Comparison of ENCODE assay signal across 8 mouse cellular contexts in the genomic region with DNA sequence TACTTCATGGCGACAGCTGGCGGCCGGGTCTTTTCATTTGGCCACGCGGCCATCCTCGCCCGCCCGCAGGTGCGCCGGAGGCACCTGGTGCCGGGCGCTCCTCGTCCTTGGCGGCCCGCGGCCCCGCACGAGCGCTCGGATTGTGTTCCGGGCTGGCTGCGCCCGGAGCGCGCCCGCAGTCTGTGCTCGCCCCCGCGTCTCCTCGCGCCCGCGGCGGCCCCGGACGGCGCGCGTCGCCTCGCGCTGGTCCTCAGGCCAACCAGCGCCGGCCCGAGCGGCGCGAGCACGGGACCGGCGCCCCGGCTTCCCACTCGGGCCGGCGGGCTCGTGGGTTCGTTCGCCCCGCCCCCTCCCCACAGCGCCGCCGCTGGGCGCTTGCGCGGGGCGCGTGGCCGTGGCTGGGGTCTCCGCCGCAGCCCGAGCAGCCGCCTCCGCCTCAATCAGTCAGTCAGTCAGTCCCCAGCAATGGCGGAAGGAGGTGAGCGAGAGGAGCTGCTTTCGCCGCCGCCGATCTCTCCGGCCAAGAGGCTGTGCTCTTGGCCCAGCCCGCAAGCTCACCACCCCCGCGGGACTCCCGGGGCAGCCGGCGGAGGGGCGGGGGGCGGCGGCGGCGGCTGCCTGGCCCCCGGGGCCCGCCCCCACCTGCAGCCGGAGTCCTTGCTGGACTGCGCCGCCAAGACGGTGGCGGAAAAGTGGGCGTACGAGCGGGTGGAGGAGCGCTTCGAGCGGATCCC. TPM values are rescaled to one million over a fixed set of nuclear protein-coding genes. Genes with fewer than 3 reads are reported as not detected.
DNase-seq lines count a peak whose midpoint lies in the region; ATAC-seq and TF ChIP-seq lines count a peak whose summit lies in the region.

A gene (plus strand): TSS at position 382 of the 734 bp plus-strand sequence.

- H3K4me1 ChIP-seq in bone marrow, adult 2 months (ENCODE audit: control insufficient read depth, insufficient read depth, low read length) = no peaks in the 10 kb centered on the region
- H3K4me1 ChIP-seq in embryonic facial prominence, embryonic 14.5 days (ENCODE audit: control insufficient read depth, insufficient read depth, low read length) = peaks cover 7% of the 10 kb centered on the region; the same call in 1 of the 2 replicates
- H3K4me1 ChIP-seq in heart, embryonic 10.5 days = peaks cover 6% of the 10 kb centered on the region; the same call in 1 of the 2 replicates
- no peaks in the 10 kb centered on the region for H3K4me1 ChIP-seq in kidney, embryonic 14.5 days (ENCODE audit: control insufficient read depth, insufficient read depth, low read length)
- no peaks in the 10 kb centered on the region for H3K4me1 ChIP-seq in limb, embryonic 14.5 days (ENCODE audit: control insufficient read depth, insufficient read depth, low read length)
- H3K4me1 ChIP-seq in midbrain, embryonic 15.5 days = peaks cover 8% of the 10 kb centered on the region

- H3K27me3 ChIP-seq in embryonic facial prominence, embryonic 14.5 days (replicated peaks; ENCODE audit: control insufficient read depth, insufficient read depth, low read length) = peaks cover 29% of the 10 kb centered on the region
- H3K27me3 ChIP-seq in heart, embryonic 10.5 days (ENCODE audit: insufficient read depth, poor library complexity, severe bottlenecking) = peaks cover 5% of the 10 kb centered on the region; the same call in 1 of the 2 replicates
- peaks cover 3% of the 10 kb centered on the region; the same call in 1 of the 2 replicates for H3K27me3 ChIP-seq in kidney, embryonic 14.5 days (ENCODE audit: control insufficient read depth, insufficient read depth, low read length)
- peaks cover 18% of the 10 kb centered on the region for H3K27me3 ChIP-seq in limb, embryonic 14.5 days (ENCODE audit: control insufficient read depth, insufficient read depth, low read length)
- no peaks in the 10 kb centered on the region for H3K27me3 ChIP-seq in midbrain, embryonic 15.5 days (replicated peaks)
- peaks cover 4% of the 10 kb centered on the region for H3K27me3 ChIP-seq in splenic B cell, adult 2 months (ENCODE audit: control insufficient read depth, insufficient read depth, low read length, poor library complexity, severe bottlenecking)

- H3K9ac ChIP-seq in embryonic facial prominence, embryonic 14.5 days (ENCODE audit: low read depth, low read length) = peak within 1 kb of the TSS; percentile 61
- peak within 1 kb of the TSS; percentile 82 for H3K9ac ChIP-seq in kidney, embryonic 14.5 days (ENCODE audit: low read depth, low read length)
- H3K9ac ChIP-seq in limb, embryonic 14.5 days (ENCODE audit: low read depth, low read length, severe bottlenecking) = peak within 1 kb of the TSS; percentile 65
- peak within 1 kb of the TSS; percentile 98 for H3K9ac ChIP-seq in midbrain, embryonic 15.5 days

- H3K4me2 ChIP-seq in embryonic facial prominence, embryonic 14.5 days (ENCODE audit: low read depth, low read length) = peak within 1 kb of the TSS; percentile 89
- H3K4me2 ChIP-seq in kidney, embryonic 14.5 days (replicated peaks; ENCODE audit: low read depth, low read length) = peak within 1 kb of the TSS; percentile 95
- H3K4me2 ChIP-seq in limb, embryonic 14.5 days (replicated peaks; ENCODE audit: low read depth, low read length, severe bottlenecking) = peak within 1 kb of the TSS; percentile 95
- H3K4me2 ChIP-seq in midbrain, embryonic 15.5 days = peak within 1 kb of the TSS; percentile 64

- peak; percentile 92 for ATAC-seq in embryonic facial prominence, embryonic 14.5 days (ENCODE audit: low read depth)
- ATAC-seq in kidney, embryonic 14.5 days (ENCODE audit: low FRiP score, low TSS enrichment) = peak; percentile 92
- peak; percentile 88 for ATAC-seq in limb, embryonic 14.5 days (ENCODE audit: low FRiP score, low read depth)
- ATAC-seq in midbrain, embryonic 15.5 days (replicated peaks) = peak; percentile 95

- WGBS in bone marrow, adult 2 months = 1% methylated on average over 104 of the region's 104 CpGs
- 0% methylated on average over 41 of the region's 104 CpGs for WGBS in embryonic facial prominence, embryonic 14.5 days
- WGBS in heart, embryonic 10.5 days = under 1% methylated on average over 104 of the region's 104 CpGs
- under 1% methylated on average over 82 of the region's 104 CpGs for WGBS in kidney, embryonic 14.5 days
- 3% methylated on average over 44 of the region's 104 CpGs for WGBS in limb, embryonic 14.5 days
- WGBS in midbrain, embryonic 15.5 days = under 1% methylated on average over 101 of the region's 104 CpGs

- no peaks in the 10 kb centered on the region for H3K36me3 ChIP-seq in embryonic facial prominence, embryonic 14.5 days (ENCODE audit: control insufficient read depth, insufficient read depth, low read length)
- no peaks in the 10 kb centered on the region for H3K36me3 ChIP-seq in heart, embryonic 10.5 days
- H3K36me3 ChIP-seq in kidney, embryonic 14.5 days (ENCODE audit: control insufficient read depth, insufficient read depth, low read length) = no peaks in the 10 kb centered on the region
- H3K36me3 ChIP-seq in limb, embryonic 14.5 days (ENCODE audit: control insufficient read depth, insufficient read depth, low read length) = no peaks in the 10 kb centered on the region
- H3K36me3 ChIP-seq in midbrain, embryonic 15.5 days (replicated peaks) = no peaks in the 10 kb centered on the region
- no peaks in the 10 kb centered on the region for H3K36me3 ChIP-seq in splenic B cell, adult 2 months (ENCODE audit: control insufficient read depth, insufficient read depth, low read length, poor library complexity, severe bottlenecking)

- peak; percentile 53 for DNase-seq in CD4-positive helper T cell, adult 2 months (ENCODE audit: low read depth, low spot score)
- DNase-seq in embryonic facial prominence, embryonic 14.5 days (ENCODE audit: low spot score) = peak; percentile 76
- peak; percentile 82 for DNase-seq in heart, embryonic 10.5 days (ENCODE audit: low spot score)
- DNase-seq in limb, embryonic 14.5 days (ENCODE audit: low spot score) = peak; percentile 48
- peak; percentile 42 for DNase-seq in splenic B cell, adult 2 months (ENCODE audit: low read depth, low spot score)

- TF ChIP-seq CTCF in bone marrow, adult 2 months (IDR thresholded peaks at IDR 0.05; ENCODE audit: control insufficient read depth, insufficient read depth, low read length) = no peak

- peak within 1 kb of the TSS; percentile 44 for H3K4me3 ChIP-seq in bone marrow, adult 2 months (replicated peaks; ENCODE audit: control insufficient read depth, low read depth, low read length)
- H3K4me3 ChIP-seq in embryonic facial prominence, embryonic 14.5 days (ENCODE audit: low read depth, low read length) = peak within 1 kb of the TSS; percentile 60
- peak within 1 kb of the TSS; percentile 92 for H3K4me3 ChIP-seq in heart, embryonic 10.5 days
- peak within 1 kb of the TSS; percentile 90 for H3K4me3 ChIP-seq in kidney, embryonic 14.5 days (ENCODE audit: low read length)
- peak within 1 kb of the TSS; percentile 82 for H3K4me3 ChIP-seq in limb, embryonic 14.5 days (replicated peaks; ENCODE audit: low read length)
- H3K4me3 ChIP-seq in midbrain, embryonic 15.5 days = peak within 1 kb of the TSS; percentile 99

- TF ChIP-seq POLR2A in bone marrow, adult 2 months (IDR thresholded peaks at IDR 0.05; ENCODE audit: borderline replicate concordance, control insufficient read depth, low read depth, low read length) = no peak
- no peak for TF ChIP-seq POLR2A in limb, embryonic 14.5 days (IDR thresholded peaks at IDR 0.05; ENCODE audit: borderline replicate concordance, extremely low read depth, insufficient read depth, insufficient read length)

- H3K27ac ChIP-seq in bone marrow, adult 2 months (ENCODE audit: control insufficient read depth, insufficient read depth, low read depth, low read length, poor library complexity) = no peak within 1 kb of the TSS; the same call in 1 of the 2 replicates
- H3K27ac ChIP-seq in embryonic facial prominence, embryonic 14.5 days (replicated peaks; ENCODE audit: low read depth, low read length) = peak within 1 kb of the TSS; percentile 57
- H3K27ac ChIP-seq in heart, embryonic 10.5 days = peak within 1 kb of the TSS; percentile 94
- peak within 1 kb of the TSS; percentile 85 for H3K27ac ChIP-seq in kidney, embryonic 14.5 days (ENCODE audit: low read depth, low read length)
- H3K27ac ChIP-seq in limb, embryonic 14.5 days (replicated peaks; ENCODE audit: low read depth, low read length) = 0 out of 2 replicates have a peak within 1 kb of the TSS, but pooled peaks have one; percentile 4
- peak within 1 kb of the TSS; percentile 100 for H3K27ac ChIP-seq in midbrain, embryonic 15.5 days

- H3K9me3 ChIP-seq in embryonic facial prominence, embryonic 14.5 days (ENCODE audit: control insufficient read depth, low read length) = no peaks in the 10 kb centered on the region
- H3K9me3 ChIP-seq in heart, embryonic 10.5 days = no peaks in the 10 kb centered on the region
- no peaks in the 10 kb centered on the region for H3K9me3 ChIP-seq in kidney, embryonic 14.5 days (ENCODE audit: control insufficient read depth, low read length)
- no peaks in the 10 kb centered on the region for H3K9me3 ChIP-seq in limb, embryonic 14.5 days (ENCODE audit: control insufficient read depth, low read length)
- no peaks in the 10 kb centered on the region for H3K9me3 ChIP-seq in midbrain, embryonic 15.5 days

RNA-seq across cellular contexts. Expression of the gene that starts here (rescaled TPM):
- 0.72 TPM in 1 of 2 replicates, not detected in the other for polyA plus RNA-seq in bone marrow, adult 2 months (2011; ENCODE audit: insufficient read depth, insufficient read length, low replicate concordance, missing spikeins)
- 0.51 and 0.54 TPM in 2 replicates for polyA plus RNA-seq in embryonic facial prominence, embryonic 14.5 days (2014; fragmentation: Nextera tagmentation; extraction: Ambion mirVana)
- 0.57 and 1.1 TPM in 2 replicates for polyA plus RNA-seq in heart, embryonic 10.5 days (2016; fragmentation: Nextera tagmentation; extraction: Ambion mirVana)
- polyA plus RNA-seq in kidney, embryonic 14.5 days (2014; fragmentation: Nextera tagmentation; extraction: Ambion mirVana) = 1.7 and 2.1 TPM in 2 replicates
- 1.0 and 1.2 TPM in 2 replicates for polyA plus RNA-seq in limb, embryonic 14.5 days (2012; rRNA removed)
- 0.23 and 0.58 TPM in 2 replicates for polyA plus RNA-seq in limb, embryonic 14.5 days (2014; fragmentation: Nextera tagmentation; extraction: Ambion mirVana)
- 6.7 and 6.8 TPM in 2 replicates for polyA plus RNA-seq in midbrain, embryonic 15.5 days (2015; fragmentation: Nextera tagmentation; extraction: Ambion mirVana)

Comparison
In these comparisons a context has a peak if more than half of its experiments do, and no peak if none do; other contexts are left out.
1. Peak in DNase-seq, ATAC-seq, H3K4me3 ChIP-seq, H3K27ac ChIP-seq, H3K9ac ChIP-seq and H3K4me2 ChIP-seq in embryonic facial prominence, embryonic 14.5 days; RNA of the gene not detected or under 1 TPM.
2. H3K4me3 ChIP-seq: peak in every context shown above with its lines; median percentile 99 in midbrain, embryonic 15.5 days; 92 in heart, embryonic 10.5 days; 90 in kidney, embryonic 14.5 days; 82 in limb, embryonic 14.5 days; 60 in embryonic facial prominence, embryonic 14.5 days; 44 in bone marrow, adult 2 months.